Mouse (Mus musculus): Measurements from ENCODE around the gene Krt2. TPM values are rescaled to one million over a fixed set of nuclear protein-coding genes. Genes with fewer than 3 reads are reported as not detected.

The Krt2 gene
- polyA plus RNA-seq (2015; fragmentation: Nextera tagmentation; extraction: Ambion mirVana): not detected in 2 replicates

DNA sequence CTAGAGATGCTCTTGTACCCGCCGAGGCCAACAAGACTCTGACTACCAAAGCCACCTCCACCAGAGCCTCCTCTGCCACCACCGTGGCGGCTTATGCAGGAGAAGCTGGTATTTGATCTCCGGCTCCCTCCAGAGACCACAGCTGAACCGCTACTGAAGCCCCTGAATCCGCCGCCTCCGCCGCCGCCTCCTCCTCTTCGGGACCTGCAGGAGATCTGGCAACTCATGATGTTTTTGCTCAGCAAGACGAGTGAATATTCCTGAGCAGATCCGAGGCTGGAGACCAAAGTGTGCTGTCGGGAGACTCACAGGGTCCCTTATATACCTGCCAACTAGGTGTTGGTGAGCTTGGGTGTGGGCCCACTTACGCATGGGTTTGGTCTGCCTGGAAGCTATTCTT lies at the start of gene Krt2:
Gene Krt2, minus strand, starts transcription at position 295 of the 400 bp plus-strand sequence.
- Histone ChIP-seq H3K9me3 (replicated peaks) (no peaks in the 10 kb centered on the region), H3K36me3 (no peaks in the 10 kb centered on the region), H3K27ac (no peak within 1 kb of the TSS), H3K4me1 (replicated peaks) (no peaks in the 10 kb centered on the region), H3K27me3 (peaks cover 24% of the 10 kb centered on the region), H3K4me2 (no peak within 1 kb of the TSS), H3K9ac (no peak within 1 kb of the TSS), H3K4me3 (no peak within 1 kb of the TSS)
- ATAC-seq (replicated peaks; ENCODE audit: insufficient number of reproducible peaks, insufficient read depth, low FRiP score, low read depth): no peak
- WGBS: 70% methylated on average over 16 of the region's 16 CpGs

DNA sequence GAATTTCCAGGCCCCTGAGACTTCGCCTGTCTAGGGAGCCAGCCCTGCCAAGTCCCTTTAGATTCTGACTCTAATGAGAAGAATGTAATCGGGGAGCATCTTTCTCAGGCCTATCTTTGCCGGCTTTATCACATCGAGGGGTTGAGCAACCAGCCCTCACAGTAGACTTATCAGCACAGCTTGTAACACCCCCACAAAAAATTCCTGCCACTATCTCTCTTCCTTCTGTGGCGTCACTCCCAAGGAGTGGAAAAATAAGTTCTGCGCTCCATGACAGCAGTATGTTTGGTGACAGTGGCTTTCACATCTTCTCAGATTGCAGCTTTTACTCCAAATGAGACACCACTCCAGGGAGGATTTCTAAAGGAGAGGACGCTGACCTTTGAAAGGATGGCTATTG lies 48.8 kb upstream of the Krt2 start:
- no peak for ATAC-seq (replicated peaks; ENCODE audit: insufficient number of reproducible peaks, insufficient read depth, low FRiP score, low read depth)
- Histone ChIP-seq H3K4me2 (no peak overlapping the region), H3K36me3 (no peaks in the 10 kb centered on the region), H3K4me1 (replicated peaks) (no peaks in the 10 kb centered on the region), H3K27me3 (peaks cover 47% of the 10 kb centered on the region), H3K4me3 (no peak overlapping the region), H3K9me3 (replicated peaks) (no peaks in the 10 kb centered on the region), H3K27ac (no peak overlapping the region), H3K9ac (no peak overlapping the region)
- 57% methylated on average over 7 of the region's 7 CpGs for WGBS

DNA sequence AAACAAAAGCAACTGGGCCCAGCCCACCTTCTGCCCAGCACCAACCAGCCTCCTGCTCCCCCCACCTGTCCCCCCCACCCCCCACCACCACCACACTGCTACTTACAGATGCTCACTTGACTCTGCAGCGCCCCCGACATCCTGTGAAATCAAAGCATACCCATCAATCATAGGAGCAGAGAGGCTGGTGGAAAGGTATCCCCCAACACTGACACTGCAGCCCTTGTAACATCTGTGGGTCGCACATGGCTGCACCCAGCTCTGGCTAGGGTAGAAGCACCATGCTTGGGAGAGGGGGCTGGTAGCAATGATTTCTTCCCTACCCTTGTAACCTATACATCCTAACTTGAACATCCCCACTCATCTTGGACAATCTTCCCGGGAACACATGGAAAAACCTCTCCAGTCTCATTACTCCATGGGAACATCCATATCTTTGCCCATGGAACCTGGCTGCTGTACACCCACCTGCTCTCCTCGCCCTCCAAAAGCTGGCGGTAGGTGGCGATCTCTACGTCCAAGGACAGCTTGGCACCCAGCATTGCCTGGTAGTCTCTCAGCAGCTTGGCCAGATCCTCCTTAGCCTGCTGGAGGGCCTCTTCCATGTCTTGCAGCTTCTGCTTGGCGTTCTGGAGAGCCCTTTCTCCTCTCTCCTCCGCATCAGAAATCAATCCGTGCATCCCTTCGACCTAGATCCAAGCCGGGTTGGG lies 42.6 kb upstream of the Krt2 start:
- peaks cover 72% of the 10 kb centered on the region for H3K27me3 ChIP-seq

DNA sequence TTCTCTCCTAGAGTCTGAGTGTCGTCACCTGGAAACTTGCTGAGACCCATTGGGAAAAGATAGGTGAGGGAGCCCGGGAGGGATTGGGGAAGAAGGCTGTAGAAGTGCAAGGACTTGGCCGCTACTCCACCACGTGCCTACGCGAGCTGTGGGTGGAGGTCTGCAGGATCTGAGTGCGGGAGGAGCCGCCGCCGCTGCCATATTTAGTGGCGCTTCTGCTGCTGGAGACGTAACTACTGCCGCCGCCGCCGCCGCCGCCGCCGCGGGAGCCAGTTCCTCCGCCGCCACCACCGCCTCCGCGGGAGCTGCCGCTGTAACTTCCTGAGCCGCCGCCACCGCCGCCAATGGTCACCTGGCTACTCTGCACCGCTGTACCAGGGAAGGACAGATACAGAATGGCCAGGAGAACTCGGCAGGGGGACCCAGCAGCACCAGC lies 41.8 kb upstream of the Krt2 start:
- Histone ChIP-seq H3K4me1 (replicated peaks) (peaks cover 11% of the 10 kb centered on the region; the same call in 1 of the 2 replicates), H3K4me2 (peak overlapping the region; percentile 74), H3K9ac (peak overlapping the region; percentile 35), H3K27me3 (peaks cover 72% of the 10 kb centered on the region), H3K4me3 (peak overlapping the region; percentile 44), H3K36me3 (no peaks in the 10 kb centered on the region), H3K9me3 (replicated peaks) (no peaks in the 10 kb centered on the region), H3K27ac (no peak overlapping the region)
- WGBS: 0% methylated on average over 15 of the region's 33 CpGs
- ATAC-seq (replicated peaks; ENCODE audit: insufficient number of reproducible peaks, insufficient read depth, low FRiP score, low read depth): no peak

More for the DNA sequence above, 42.6 kb upstream of the Krt2 start:
- Histone ChIP-seq H3K4me3 (peak overlapping the region; percentile 44; the same call in 1 of the 2 replicates), H3K4me2 (peak overlapping the region; percentile 74; the same call in 1 of the 2 replicates), H3K9me3 (replicated peaks) (no peaks in the 10 kb centered on the region), H3K9ac (no peak overlapping the region), H3K27ac (no peak overlapping the region), H3K36me3 (no peaks in the 10 kb centered on the region), H3K4me1 (replicated peaks) (peaks cover 11% of the 10 kb centered on the region; the same call in 1 of the 2 replicates)
- 51% methylated on average over 13 of the region's 13 CpGs for WGBS
- no peak for ATAC-seq (replicated peaks; ENCODE audit: insufficient number of reproducible peaks, insufficient read depth, low FRiP score, low read depth)

DNA sequence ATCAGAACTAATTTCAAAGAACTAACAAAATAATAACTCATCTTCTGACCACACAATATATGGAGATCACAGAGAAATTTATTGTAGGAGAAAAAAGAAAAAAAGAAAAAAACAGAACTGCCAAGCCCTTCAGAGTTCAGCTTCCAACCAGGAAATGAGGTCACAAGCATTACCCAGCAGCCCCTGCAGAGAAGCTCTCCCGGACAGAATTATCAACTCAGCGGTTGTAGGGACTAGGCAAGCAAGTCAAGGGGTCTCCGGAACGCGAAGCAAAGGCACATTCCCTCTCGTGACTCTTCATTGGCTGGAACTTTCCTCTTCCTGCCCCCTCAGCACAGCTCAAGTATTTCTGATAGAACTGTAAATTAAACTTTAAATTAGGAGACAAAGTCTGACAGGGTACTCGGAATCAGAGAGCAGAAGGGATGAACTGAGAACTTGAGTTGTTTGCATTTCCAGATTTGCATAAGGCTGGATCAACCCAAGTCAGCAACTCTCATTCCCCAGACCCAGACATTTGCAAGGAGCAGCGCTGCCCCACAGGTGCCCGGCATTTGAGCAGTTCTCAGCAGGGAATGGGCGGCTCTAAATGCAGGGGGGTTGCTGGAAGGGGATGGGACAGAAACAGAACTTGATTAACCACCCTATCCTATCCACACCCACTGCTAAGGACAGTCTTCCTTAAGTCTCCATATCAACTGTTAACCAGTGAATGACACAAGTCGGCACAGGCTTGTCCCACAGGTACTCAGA lies 40.9 kb upstream of the Krt2 start:
- H3K4me1 ChIP-seq (replicated peaks): peaks cover 11% of the 10 kb centered on the region; the same call in 1 of the 2 replicates
- H3K27ac ChIP-seq: no peak overlapping the region
- no peaks in the 10 kb centered on the region for H3K9me3 ChIP-seq (replicated peaks)
- no peak overlapping the region for H3K9ac ChIP-seq
- no peaks in the 10 kb centered on the region for H3K36me3 ChIP-seq
- no peak for ATAC-seq (replicated peaks; ENCODE audit: insufficient number of reproducible peaks, insufficient read depth, low FRiP score, low read depth)
- H3K4me2 ChIP-seq: peak overlapping the region; percentile 74
- H3K27me3 ChIP-seq: peaks cover 79% of the 10 kb centered on the region
- no peak overlapping the region for H3K4me3 ChIP-seq
- WGBS: 7% methylated on average over 11 of the region's 11 CpGs

DNA sequence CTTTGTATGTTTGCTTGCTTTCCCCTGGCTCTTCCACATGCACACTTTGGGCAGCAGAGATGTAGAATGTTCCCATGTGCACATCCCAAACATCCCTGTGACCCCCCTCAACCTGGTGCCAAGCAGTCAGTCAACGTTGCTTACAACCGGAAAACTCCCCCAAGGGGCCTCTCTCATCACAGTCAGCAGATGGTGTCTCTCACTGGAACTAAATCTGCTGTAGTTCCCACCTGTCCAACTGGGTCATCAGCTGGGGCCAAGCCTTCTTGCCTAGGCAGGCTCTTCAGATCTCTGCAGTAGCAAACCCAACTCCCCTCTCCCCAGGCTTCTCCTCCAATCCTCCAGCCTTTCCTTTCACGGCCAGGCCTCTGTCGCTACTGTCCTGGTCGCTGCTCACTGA lies 38.7 kb upstream of the Krt2 start:
- peaks cover 81% of the 10 kb centered on the region for H3K27me3 ChIP-seq
- peaks cover 11% of the 10 kb centered on the region; the same call in 1 of the 2 replicates for H3K4me1 ChIP-seq (replicated peaks)
- WGBS: 37% methylated on average over 5 of the region's 5 CpGs
- no peak overlapping the region for H3K9ac ChIP-seq
- no peak overlapping the region for H3K4me3 ChIP-seq
- no peak overlapping the region for H3K4me2 ChIP-seq
- H3K27ac ChIP-seq: no peak overlapping the region
- ATAC-seq (replicated peaks; ENCODE audit: insufficient number of reproducible peaks, insufficient read depth, low FRiP score, low read depth): no peak
- H3K36me3 ChIP-seq: no peaks in the 10 kb centered on the region
- no peaks in the 10 kb centered on the region for H3K9me3 ChIP-seq (replicated peaks)

DNA sequence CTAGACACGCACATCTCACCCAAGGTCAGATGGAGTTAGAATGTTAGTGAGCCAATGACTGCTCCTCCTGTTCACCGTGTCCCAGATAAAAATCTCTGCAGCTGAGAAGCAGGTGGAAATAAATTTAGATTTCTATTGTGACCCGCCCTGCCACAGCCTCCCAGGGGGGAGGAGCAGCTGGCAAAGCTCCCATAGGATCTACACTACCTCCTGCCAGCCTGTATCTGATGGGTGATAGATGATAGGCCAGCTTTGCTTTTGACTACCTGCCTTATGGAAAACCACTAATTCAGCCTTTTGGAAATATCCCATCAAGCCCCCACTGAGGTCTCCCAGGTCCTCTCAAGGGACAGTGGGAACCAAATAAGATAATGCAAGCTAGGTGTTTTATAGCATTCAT lies 37.8 kb upstream of the Krt2 start:
- no peaks in the 10 kb centered on the region for H3K36me3 ChIP-seq
- 54% methylated on average over 3 of the region's 3 CpGs for WGBS
- H3K27ac ChIP-seq: no peak overlapping the region
- no peak overlapping the region for H3K4me3 ChIP-seq
- peaks cover 11% of the 10 kb centered on the region; the same call in 1 of the 2 replicates for H3K4me1 ChIP-seq (replicated peaks)
- H3K9ac ChIP-seq: no peak overlapping the region
- H3K4me2 ChIP-seq: no peak overlapping the region
- no peak for ATAC-seq (replicated peaks; ENCODE audit: insufficient number of reproducible peaks, insufficient read depth, low FRiP score, low read depth)
- peaks cover 81% of the 10 kb centered on the region for H3K27me3 ChIP-seq
- H3K9me3 ChIP-seq (replicated peaks): no peaks in the 10 kb centered on the region

DNA sequence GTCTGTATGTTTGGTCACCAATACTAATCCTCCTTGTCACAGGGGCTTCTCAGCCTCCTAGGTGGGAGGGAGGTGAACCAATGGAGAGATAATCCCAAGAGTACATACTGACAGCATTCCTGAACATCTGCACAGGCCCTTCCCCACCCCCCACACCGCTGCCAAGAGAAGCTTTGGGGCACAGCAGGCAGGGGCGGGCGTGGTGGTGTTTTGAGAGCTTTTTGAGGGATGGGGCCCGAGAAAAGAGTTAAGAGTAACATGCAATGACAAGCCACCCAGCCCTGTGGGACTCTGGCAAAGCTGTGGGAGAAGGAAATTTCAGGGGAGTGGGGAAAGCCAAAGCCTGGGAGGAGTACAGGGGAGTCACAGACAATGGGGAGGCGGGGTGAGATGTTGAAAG lies 36.3 kb upstream of the Krt2 start:
- 14% methylated on average over 5 of the region's 5 CpGs for WGBS

DNA sequence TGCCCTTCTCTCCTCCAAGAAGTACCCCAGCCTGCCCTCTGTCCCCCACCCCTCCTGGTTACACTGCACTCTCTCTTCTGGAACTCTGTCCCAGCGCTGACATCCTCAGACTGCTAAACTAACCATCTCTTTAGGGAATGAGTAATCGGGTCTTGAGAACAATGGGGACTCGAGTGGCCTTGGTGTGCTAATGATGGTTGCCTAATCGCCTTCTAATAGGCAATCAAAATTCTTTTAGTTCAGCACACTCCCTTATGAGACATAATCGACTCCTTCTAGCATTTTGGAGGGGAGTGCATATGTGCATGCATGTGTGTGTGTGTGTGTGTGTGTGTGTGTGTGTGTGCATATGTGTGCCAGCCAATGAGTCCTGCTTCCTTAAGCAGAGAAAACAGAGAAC lies 34.6 kb upstream of the Krt2 start:
- ATAC-seq (replicated peaks; ENCODE audit: insufficient number of reproducible peaks, insufficient read depth, low FRiP score, low read depth): no peak
- no peak overlapping the region for H3K4me2 ChIP-seq
- no peak overlapping the region for H3K27ac ChIP-seq
- no peaks in the 10 kb centered on the region for H3K9me3 ChIP-seq (replicated peaks)
- H3K4me3 ChIP-seq: no peak overlapping the region
- no peak overlapping the region for H3K9ac ChIP-seq
- no peaks in the 10 kb centered on the region for H3K36me3 ChIP-seq
- 40% methylated on average over 5 of the region's 5 CpGs for WGBS
- H3K4me1 ChIP-seq (replicated peaks): no peaks in the 10 kb centered on the region
- peaks cover 74% of the 10 kb centered on the region for H3K27me3 ChIP-seq

More for the DNA sequence above, 36.3 kb upstream of the Krt2 start:
- Histone ChIP-seq H3K4me2 (no peak overlapping the region), H3K9me3 (replicated peaks) (no peaks in the 10 kb centered on the region), H3K4me1 (replicated peaks) (peaks cover 5% of the 10 kb centered on the region; the same call in 1 of the 2 replicates), H3K4me3 (no peak overlapping the region), H3K27ac (no peak overlapping the region), H3K9ac (no peak overlapping the region), H3K27me3 (peaks cover 73% of the 10 kb centered on the region), H3K36me3 (no peaks in the 10 kb centered on the region)
- no peak for ATAC-seq (replicated peaks; ENCODE audit: insufficient number of reproducible peaks, insufficient read depth, low FRiP score, low read depth)

DNA sequence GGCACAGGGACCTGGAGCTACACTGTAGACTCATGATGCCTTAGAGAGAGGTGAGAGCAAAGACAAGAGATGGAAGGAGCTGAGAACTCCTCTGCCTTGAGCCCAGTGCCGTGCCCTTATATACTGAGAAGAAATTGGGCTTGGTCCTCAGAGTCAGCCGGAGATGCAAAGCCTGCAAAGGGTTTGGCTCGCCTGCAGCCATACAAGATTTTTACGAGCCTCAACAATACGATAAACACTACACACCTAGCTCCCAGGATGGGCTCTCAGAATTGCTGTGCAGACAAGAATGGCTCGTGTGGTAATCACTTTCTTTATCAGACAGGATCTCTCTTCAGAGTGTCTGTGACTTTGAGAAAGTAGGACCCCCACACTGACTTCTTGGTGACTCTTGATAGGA lies 32.7 kb upstream of the Krt2 start, which contains the start of gene Krt1:
Gene Krt1, minus strand, starts transcription at position 101 of the 400 bp plus-strand sequence.
- no peak within 1 kb of the TSS for H3K4me2 ChIP-seq
- H3K27me3 ChIP-seq: peaks cover 73% of the 10 kb centered on the region
- 70% methylated on average over 6 of the region's 6 CpGs for WGBS
- H3K9me3 ChIP-seq (replicated peaks): no peaks in the 10 kb centered on the region
- H3K27ac ChIP-seq: no peak within 1 kb of the TSS
- H3K36me3 ChIP-seq: no peaks in the 10 kb centered on the region
- no peak for ATAC-seq (replicated peaks; ENCODE audit: insufficient number of reproducible peaks, insufficient read depth, low FRiP score, low read depth)
- H3K4me3 ChIP-seq: no peak within 1 kb of the TSS
- H3K9ac ChIP-seq: no peak within 1 kb of the TSS
- H3K4me1 ChIP-seq (replicated peaks): peaks cover 6% of the 10 kb centered on the region

DNA sequence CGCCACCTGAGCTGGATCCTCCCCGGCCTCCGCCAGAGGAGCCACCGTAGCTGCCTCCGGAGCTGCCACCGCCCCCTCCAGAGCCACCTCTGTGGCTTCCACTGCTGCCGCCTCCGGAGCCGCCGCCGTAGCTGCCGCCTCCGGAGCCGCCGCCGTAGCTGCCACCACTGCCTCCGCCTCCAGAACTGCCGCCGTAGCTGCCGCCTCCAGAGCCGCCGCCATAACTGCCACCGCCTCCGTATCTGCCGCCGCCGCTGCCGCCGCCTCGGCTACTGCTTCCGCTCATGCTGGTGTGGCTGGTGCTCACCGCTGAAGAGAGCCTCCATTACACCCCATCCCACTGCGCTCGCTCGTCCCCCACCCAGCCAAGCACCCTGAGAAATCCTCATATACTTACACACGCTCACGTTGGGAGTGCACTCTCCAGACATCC lies 28.0 kb upstream of the Krt2 start:
- H3K27ac ChIP-seq: no peak overlapping the region
- peak overlapping the region; percentile 57 for H3K4me3 ChIP-seq
- peak overlapping the region; percentile 93 for H3K4me2 ChIP-seq
- no peaks in the 10 kb centered on the region for H3K9me3 ChIP-seq (replicated peaks)
- no peaks in the 10 kb centered on the region for H3K36me3 ChIP-seq
- peak overlapping the region; percentile 55 for H3K9ac ChIP-seq
- H3K27me3 ChIP-seq: peaks cover 52% of the 10 kb centered on the region
- peaks cover 10% of the 10 kb centered on the region for H3K4me1 ChIP-seq (replicated peaks)
- no peak for ATAC-seq (replicated peaks; ENCODE audit: insufficient number of reproducible peaks, insufficient read depth, low FRiP score, low read depth)
- under 1% methylated on average over 37 of the region's 37 CpGs for WGBS

Data from heart, embryonic 15.5 days (tissue).